Mouse (Mus musculus) adrenal gland, adult 8-10 months (tissue): ENCODE data around the gene Hist1h2bh. TPM values are rescaled to one million over a fixed set of nuclear protein-coding genes. Genes with fewer than 3 reads are reported as not detected.
"Not testable (repeated sequence)": the region's sequence is repeated elsewhere in the genome, so short reads cannot be mapped to it uniquely, and the experiment has no call there.

Source experiments
- DNase-seq: peaks from one replicate; pipeline ENCODE4 v3.0.0; 2022
- total RNA-seq, 4 experiments: library from RNA; stranded (reverse); gene quantifications; 2 replicates each; pipeline ENCODE4 v1.2.4; 2022

The Hist1h2bh gene
- total RNA-seq: 1 to 10 TPM; 2.2 to 3.4 (median 2.9) TPM

- DNase-seq: peak; percentile 79
These were observed at the start of gene Hist1h2bh for GRCm38 (mm10) chr13:23542999-23543607. Hist1h2bh (minus strand) TSS chr13:23543392.

- no peak for DNase-seq
These were observed 49.4 kb upstream of the Hist1h2bh start for GRCm38 (mm10) chr13:23592614-23593013.

- not testable (repeated sequence) for DNase-seq
These were observed 48.7 kb upstream of the Hist1h2bh start for GRCm38 (mm10) chr13:23591886-23592285.

- DNase-seq: no peak
These were observed 48.0 kb upstream of the Hist1h2bh start for GRCm38 (mm10) chr13:23591206-23591605.

GRCm38 (mm10) chr13:23586940-23587225, 43.7 kb upstream of the Hist1h2bh start:
- no peak for DNase-seq

GRCm38 (mm10) chr13:23586099-23586939, 43.1 kb upstream of the Hist1h2bh start:
- DNase-seq: no peak

GRCm38 (mm10) chr13:23585442-23586098, 42.4 kb upstream of the Hist1h2bh start:
- peak; percentile 66 for DNase-seq

GRCm38 (mm10) chr13:23585029-23585441, 41.8 kb upstream of the Hist1h2bh start:
- DNase-seq: peak; percentile 60

- DNase-seq: no peak
These were observed 41.1 kb upstream of the Hist1h2bh start for GRCm38 (mm10) chr13:23584331-23584730.

- DNase-seq: no peak
These were observed 40.3 kb upstream of the Hist1h2bh start for GRCm38 (mm10) chr13:23583387-23584068.

- no peak for DNase-seq
These were observed 39.2 kb upstream of the Hist1h2bh start for GRCm38 (mm10) chr13:23582219-23583056.

- peak; percentile 97 for DNase-seq
These were observed 38.4 kb upstream of the Hist1h2bh start, which contains the start of gene Hist1h4d for GRCm38 (mm10) chr13:23581408-23582218. Hist1h4d (plus strand) TSS chr13:23581598.

- DNase-seq: no peak
These were observed 34.6 kb upstream of the Hist1h2bh start for GRCm38 (mm10) chr13:23577835-23578234.

GRCm38 (mm10) chr13:23576906-23577639, 33.9 kb upstream of the Hist1h2bh start:
- no peak for DNase-seq

- DNase-seq: no peak
These were observed 33.2 kb upstream of the Hist1h2bh start for GRCm38 (mm10) chr13:23576351-23576881.

GRCm38 (mm10) chr13:23575864-23576313, 32.7 kb upstream of the Hist1h2bh start:
- DNase-seq: not testable (repeated sequence)

- DNase-seq: no peak
These were observed 32.2 kb upstream of the Hist1h2bh start, which contains the start of gene Hist1h3d for GRCm38 (mm10) chr13:23575271-23575851. Hist1h3d (plus strand) TSS chr13:23575763.

GRCm38 (mm10) chr13:23574546-23575170, 31.5 kb upstream of the Hist1h2bh start:
- DNase-seq: not testable (repeated sequence)
